ENCODE assay signal across 21 mouse cellular contexts in genomic region chr11:4148536-4149156, GRCm38 (mm10). TPM values are rescaled to one million over a fixed set of nuclear protein-coding genes. Genes with fewer than 3 reads are reported as not detected.
A peak's percentile ranks its signal among the peaks of the same experiment; 100 is the strongest.
DNase-seq lines count a peak whose midpoint lies in the region; ATAC-seq and TF ChIP-seq lines count a peak whose summit lies in the region.
"Had no signal": no experiment of that assay in that cellular context is flagged by ENCODE, and none has a peak within 500 bp of the region (broad histone marks: within the 10 kb centered on the region; RNA-seq: fewer than 3 reads in every experiment).

No protein-coding gene starts in this region.

- intact Hi-C loops in left cerebral cortex, postnatal 4 days (cut with DNase I), result no loop called here
- intact Hi-C loops in left cerebral cortex, adult 2 months (cut with DNase I), result no loop called here

- H3K4me1 ChIP-seq in hindbrain, embryonic 10.5 days (replicated peaks), result no peaks in the 10 kb centered on the region
- H3K4me1 ChIP-seq in hindbrain, embryonic 12.5 days, result no peaks in the 10 kb centered on the region; the same call in 1 of the 2 replicates
- H3K4me1 ChIP-seq: forebrain, embryonic 13.5 days; hindbrain, embryonic 15.5 days had no signal

- H3K9me3 ChIP-seq in hindbrain, embryonic 10.5 days, result no peaks in the 10 kb centered on the region
- no peaks in the 10 kb centered on the region for H3K9me3 ChIP-seq in hindbrain, embryonic 12.5 days (replicated peaks)
- H3K9me3 ChIP-seq: forebrain, embryonic 13.5 days; heart, embryonic 10.5 days; hindbrain, embryonic 15.5 days had no signal

- peak; percentile 47 for DNase-seq in adrenal gland, postnatal 14 days
- DNase-seq in adrenal gland, postnatal 4 days (ENCODE audit: low spot score in 2 of 2), result no peak
- DNase-seq in hindbrain, embryonic 10.5 days (ENCODE audit: low spot score), result no peak
- DNase-seq in left cerebral cortex, postnatal 4 days, result peak; percentile 51
- no peak for DNase-seq in left cerebral cortex, adult 2 months (ENCODE audit: extremely low spot score in 1 of 2, low spot score in 2 of 2)
- peak; percentile 8 for DNase-seq in adrenal gland, postnatal 25 days
- DNase-seq in lung, postnatal 10 days, result no peak
- DNase-seq: cerebellum, adult 11 months; cerebellum, adult 9-10 months; cerebellum, postnatal 36 days; forebrain, postnatal 0 days; gastrocnemius, postnatal 36 days; heart, postnatal 10 days had no signal

- no peak for TF ChIP-seq CTCF in left cerebral cortex, adult 2 months (IDR thresholded peaks at IDR 0.05)

- H3K9ac ChIP-seq in hindbrain, embryonic 12.5 days, result no peak overlapping the region
- H3K9ac ChIP-seq: forebrain, embryonic 13.5 days; forebrain, postnatal 0 days; hindbrain, embryonic 15.5 days had no signal

- no peaks in the 10 kb centered on the region for H3K27me3 ChIP-seq in hindbrain, embryonic 10.5 days (ENCODE audit: insufficient read depth, poor library complexity, severe bottlenecking)
- H3K27me3 ChIP-seq in hindbrain, embryonic 12.5 days, result no peaks in the 10 kb centered on the region
- H3K27me3 ChIP-seq: CH12.LX; forebrain, embryonic 13.5 days; hindbrain, embryonic 15.5 days; Patski had no signal

- H3K36me3 ChIP-seq in hindbrain, embryonic 10.5 days, result peaks cover 45% of the 10 kb centered on the region
- H3K36me3 ChIP-seq in hindbrain, embryonic 12.5 days, result peaks cover 13% of the 10 kb centered on the region

- H3K27ac ChIP-seq in hindbrain, embryonic 10.5 days, result 0 out of 2 replicates have a peak overlapping the region, but pooled peaks have one; percentile 23
- no peak overlapping the region for H3K27ac ChIP-seq in hindbrain, embryonic 12.5 days
- H3K27ac ChIP-seq in left cerebral cortex, adult 2 months, result no peak overlapping the region
- H3K27ac ChIP-seq: forebrain, embryonic 13.5 days; heart, embryonic 10.5 days; hindbrain, embryonic 15.5 days had no signal

- 89% methylated on average over 9 of the region's 9 CpGs for WGBS in hindbrain, embryonic 10.5 days
- 90% methylated on average over 9 of the region's 9 CpGs for WGBS in hindbrain, embryonic 12.5 days

- no peak overlapping the region for H3K4me2 ChIP-seq in hindbrain, embryonic 12.5 days (replicated peaks)
- H3K4me2 ChIP-seq: forebrain, embryonic 13.5 days; hindbrain, embryonic 15.5 days had no signal

- H3K4me3 ChIP-seq in hindbrain, embryonic 10.5 days, result no peak overlapping the region
- H3K4me3 ChIP-seq in hindbrain, embryonic 12.5 days, result no peak overlapping the region
- H3K4me3 ChIP-seq in left cerebral cortex, adult 2 months, result no peak overlapping the region
- H3K4me3 ChIP-seq: forebrain, embryonic 13.5 days; heart, embryonic 10.5 days; hindbrain, embryonic 15.5 days had no signal

- no peak for ATAC-seq in hindbrain, embryonic 12.5 days (ENCODE audit: low FRiP score)
- ATAC-seq: activated CD4-positive, CD25-positive, alpha-beta regulatory T cell, adult 4 months; forebrain, embryonic 13.5 days; forebrain, postnatal 0 days; intestine, embryonic 16.5 days; Patski had no signal

RNA-seq across cellular contexts. Expression of gene Ccdc157, which starts 11.4 kb away (rescaled TPM):
- total RNA-seq in adrenal gland, postnatal 14 days (2021), result 8.7 and 11.5 TPM in 2 replicates
- 10 to 100 TPM; 13.8 to 18.6 TPM for total RNA-seq in adrenal gland, postnatal 4 days (2021)
- polyA plus RNA-seq in hindbrain, embryonic 10.5 days (2016; fragmentation: Nextera tagmentation; extraction: Ambion mirVana), result 7.8 and 8.5 TPM in 2 replicates
- polyA plus RNA-seq in hindbrain, embryonic 12.5 days (2016; fragmentation: Nextera tagmentation; extraction: Ambion mirVana), result 9.6 and 10.4 TPM in 2 replicates
- total RNA-seq in left cerebral cortex, postnatal 4 days (2021), result 10 to 100 TPM; 12.1 to 13.5 TPM
- 10 to 100 TPM; 16.4 to 17.9 TPM for total RNA-seq in left cerebral cortex, adult 2 months (2021)
- total RNA-seq in adrenal gland, postnatal 25 days (2021), result 11.8 and 14.0 TPM in 2 replicates

RNA-seq across cellular contexts. Expression of gene Sf3a1, which starts 11.5 kb away (rescaled TPM):
- 43.7 and 49.8 TPM in 2 replicates for total RNA-seq in adrenal gland, postnatal 14 days (2021)
- 10 to 100 TPM; 70.4 to 71.6 TPM for total RNA-seq in adrenal gland, postnatal 4 days (2021)
- polyA plus RNA-seq in hindbrain, embryonic 10.5 days (2016; fragmentation: Nextera tagmentation; extraction: Ambion mirVana), result 92.1 and 95.3 TPM in 2 replicates
- 72.0 and 77.6 TPM in 2 replicates for polyA plus RNA-seq in hindbrain, embryonic 12.5 days (2016; fragmentation: Nextera tagmentation; extraction: Ambion mirVana)
- total RNA-seq in left cerebral cortex, postnatal 4 days (2021), result 10 to 100 TPM; 75.5 to 93.4 TPM
- total RNA-seq in left cerebral cortex, adult 2 months (2021), result 10 to 100 TPM; 63.8 to 67.4 TPM
- 42.1 and 45.6 TPM in 2 replicates for total RNA-seq in adrenal gland, postnatal 25 days (2021)

RNA-seq across cellular contexts. Expression of gene Rnf215, which starts 13.6 kb away (rescaled TPM):
- 17.2 and 25.2 TPM in 2 replicates for total RNA-seq in adrenal gland, postnatal 14 days (2021)
- 10 to 100 TPM; 32.0 to 34.8 TPM for total RNA-seq in adrenal gland, postnatal 4 days (2021)
- 22.0 and 25.8 TPM in 2 replicates for polyA plus RNA-seq in hindbrain, embryonic 10.5 days (2016; fragmentation: Nextera tagmentation; extraction: Ambion mirVana)
- 42.7 and 44.5 TPM in 2 replicates for polyA plus RNA-seq in hindbrain, embryonic 12.5 days (2016; fragmentation: Nextera tagmentation; extraction: Ambion mirVana)
- total RNA-seq in left cerebral cortex, postnatal 4 days (2021), result 10 to 100 TPM; 57.0 to 58.6 TPM
- total RNA-seq in left cerebral cortex, adult 2 months (2021), result 10 to 100 TPM; 32.1 to 32.6 TPM
- total RNA-seq in adrenal gland, postnatal 25 days (2021), result 26.1 and 31.6 TPM in 2 replicates

RNA-seq across cellular contexts. Expression of gene Sec14l2, which starts 25.4 kb away (rescaled TPM):
- 3.6 and 27.0 TPM in 2 replicates for total RNA-seq in adrenal gland, postnatal 14 days (2021)
- 10 to 100 TPM in 1 of 2 experiments, 1 to 10 TPM in 1; 4.4 to 15.0 TPM for total RNA-seq in adrenal gland, postnatal 4 days (2021)
- polyA plus RNA-seq in hindbrain, embryonic 10.5 days (2016; fragmentation: Nextera tagmentation; extraction: Ambion mirVana), result 2.6 and 3.0 TPM in 2 replicates
- 1.8 and 3.1 TPM in 2 replicates for polyA plus RNA-seq in hindbrain, embryonic 12.5 days (2016; fragmentation: Nextera tagmentation; extraction: Ambion mirVana)
- total RNA-seq in left cerebral cortex, postnatal 4 days (2021), result 1 to 10 TPM; 6.8 to 8.3 TPM
- 10 to 100 TPM; 37.7 to 45.2 TPM for total RNA-seq in left cerebral cortex, adult 2 months (2021)
- total RNA-seq in adrenal gland, postnatal 25 days (2021), result 1.8 and 4.1 TPM in 2 replicates

RNA-seq across cellular contexts. Expression of gene Tbc1d10a, which starts 37.9 kb away (rescaled TPM):
- 15.6 and 18.2 TPM in 2 replicates for total RNA-seq in adrenal gland, postnatal 14 days (2021)
- total RNA-seq in adrenal gland, postnatal 4 days (2021), result 10 to 100 TPM; 19.0 to 19.9 TPM
- 29.4 and 32.3 TPM in 2 replicates for polyA plus RNA-seq in hindbrain, embryonic 10.5 days (2016; fragmentation: Nextera tagmentation; extraction: Ambion mirVana)
- 28.5 and 29.2 TPM in 2 replicates for polyA plus RNA-seq in hindbrain, embryonic 12.5 days (2016; fragmentation: Nextera tagmentation; extraction: Ambion mirVana)
- 10 to 100 TPM; 25.7 to 26.8 TPM for total RNA-seq in left cerebral cortex, postnatal 4 days (2021)
- 10 to 100 TPM; 35.3 to 36.6 TPM for total RNA-seq in left cerebral cortex, adult 2 months (2021)
- 15.6 and 15.8 TPM in 2 replicates for total RNA-seq in adrenal gland, postnatal 25 days (2021)

Comparison
In these comparisons a context has a peak if more than half of its experiments do, and no peak if none do; other contexts are left out.
1. DNase-seq: peak in adrenal gland, postnatal 14 days (single experiment), left cerebral cortex, postnatal 4 days (single experiment) and adrenal gland, postnatal 25 days (single experiment); none in adrenal gland, postnatal 4 days (0 of 2), hindbrain, embryonic 10.5 days (single experiment), left cerebral cortex, adult 2 months (0 of 2) and lung, postnatal 10 days (single experiment).